Mouse (Mus musculus) urinary bladder, postnatal 25 days (tissue): ENCODE measurements around the gene Evi5l.

Source experiments
- DNase-seq: peaks from one replicate; pipeline ENCODE4 v3.0.0; 2022; ENCODE audit warnings: low spot score

Evi5l gene

GRCm38 (mm10) chr8:4205246-4206123, 39.1 kb downstream of the Evi5l start:
- no peak for DNase-seq

- DNase-seq = no peak
These were observed 40.0 kb downstream of the Evi5l start for GRCm38 (mm10) chr8:4206182-4207015.

DNA sequence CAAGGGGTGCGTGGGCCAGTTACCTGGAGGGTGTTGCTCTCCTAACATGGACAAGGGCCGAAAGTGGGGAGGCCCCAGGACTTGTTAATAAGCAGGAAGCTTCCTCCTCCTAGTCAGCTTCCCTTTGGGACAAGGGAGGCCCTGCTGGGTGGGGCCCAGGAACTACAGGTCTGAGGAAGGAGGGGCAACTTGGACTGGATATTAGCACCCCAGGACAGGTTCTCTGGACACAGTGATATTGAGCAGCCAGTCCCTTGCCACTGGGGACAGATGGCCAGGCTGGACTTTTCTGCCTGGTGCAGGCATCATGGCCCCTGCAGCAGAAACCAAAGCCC, 40.6 kb downstream of the Evi5l start:
- DNase-seq = no peak

DNA sequence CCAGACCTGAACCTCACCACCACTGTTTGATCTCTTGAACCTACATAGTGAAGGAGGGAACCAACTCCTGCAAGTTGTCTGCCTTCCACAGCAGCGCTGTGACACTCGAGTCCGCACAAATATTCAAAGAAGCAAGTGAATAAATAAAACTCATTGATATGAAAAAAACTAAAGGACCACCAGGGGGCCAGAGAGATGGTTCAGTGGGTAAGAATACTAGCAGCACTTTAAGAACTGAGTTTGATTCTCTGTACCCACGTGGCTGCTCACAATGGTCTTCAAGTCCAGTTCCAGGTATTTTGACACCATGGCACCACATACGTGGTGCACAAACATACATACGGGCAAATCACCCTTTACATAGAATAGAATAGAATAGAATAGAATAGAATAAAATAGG, 44.7 kb downstream of the Evi5l start:
- no peak for DNase-seq

DNA sequence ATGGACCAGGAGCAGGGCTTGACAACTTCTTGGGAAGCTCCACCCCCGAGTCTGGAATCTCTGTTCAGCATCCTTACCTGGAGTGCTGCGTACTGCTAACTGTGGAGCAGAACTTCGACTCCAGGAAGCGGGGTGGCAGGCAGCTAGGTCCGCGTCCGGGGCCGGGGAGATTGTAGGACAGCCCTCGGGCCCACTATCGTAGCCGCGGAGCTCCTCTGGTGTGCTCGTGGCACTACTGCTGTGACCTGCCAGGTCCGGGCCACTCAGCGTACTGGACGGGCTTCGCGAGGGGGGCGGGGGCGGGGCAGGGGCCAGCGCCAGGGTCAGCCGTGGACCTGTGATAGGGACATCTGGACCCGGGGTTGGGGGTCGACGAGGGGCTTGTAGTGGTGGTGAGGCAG, 46.4 kb downstream of the Evi5l start:
- DNase-seq = no peak

GRCm38 (mm10) chr8:4213210-4214005, 47.0 kb downstream of the Evi5l start:
- peak; percentile 54 for DNase-seq

DNA sequence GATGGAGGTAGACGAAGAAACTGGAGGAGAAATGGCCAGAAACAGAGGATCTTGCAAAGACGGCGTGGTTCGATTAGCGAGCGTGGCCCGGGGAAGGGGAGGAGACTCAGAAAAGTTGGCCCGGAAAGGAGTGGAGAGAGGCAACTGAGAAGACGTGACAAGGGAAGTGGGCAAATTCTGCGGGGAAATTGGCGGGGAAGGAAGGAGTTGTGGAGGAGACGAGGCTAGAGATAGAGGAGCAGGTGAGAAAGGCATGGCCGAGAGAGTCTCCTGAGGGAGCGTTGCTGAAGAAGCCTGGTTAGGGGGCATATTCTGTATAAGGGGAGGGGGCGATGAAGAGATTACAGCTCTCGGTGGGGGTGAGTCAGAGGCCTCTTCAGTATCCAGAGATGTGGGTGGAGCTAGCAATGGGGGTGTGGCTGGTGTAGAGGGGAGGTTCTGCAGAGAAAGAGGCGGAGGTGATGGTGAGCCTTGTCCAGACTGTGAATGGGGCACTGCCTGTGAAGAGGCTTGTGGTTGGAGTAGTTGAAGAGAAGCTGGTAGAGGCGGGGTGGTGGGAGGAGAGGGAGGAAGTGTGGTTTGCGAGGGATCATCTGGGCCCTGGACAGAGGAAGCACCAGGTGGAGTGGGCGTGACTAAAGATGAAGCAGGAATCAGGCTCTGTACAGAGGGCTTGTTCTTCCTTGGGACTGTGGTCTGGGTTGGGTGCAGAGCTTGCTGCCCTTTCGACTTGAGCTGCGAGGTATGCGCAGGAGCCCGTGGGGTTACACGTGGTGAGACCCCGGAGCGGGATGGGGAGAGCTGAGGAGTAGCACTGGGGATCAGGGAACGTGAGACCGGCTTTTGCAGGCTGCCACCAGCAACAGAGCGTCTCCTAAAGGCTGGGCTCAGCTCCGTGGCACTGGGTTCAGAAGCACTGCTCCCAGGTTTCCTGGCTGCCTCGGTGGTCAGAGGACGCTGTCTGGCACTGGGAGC, 47.9 kb downstream of the Evi5l start:
- peak; percentile 62 for DNase-seq

DNA sequence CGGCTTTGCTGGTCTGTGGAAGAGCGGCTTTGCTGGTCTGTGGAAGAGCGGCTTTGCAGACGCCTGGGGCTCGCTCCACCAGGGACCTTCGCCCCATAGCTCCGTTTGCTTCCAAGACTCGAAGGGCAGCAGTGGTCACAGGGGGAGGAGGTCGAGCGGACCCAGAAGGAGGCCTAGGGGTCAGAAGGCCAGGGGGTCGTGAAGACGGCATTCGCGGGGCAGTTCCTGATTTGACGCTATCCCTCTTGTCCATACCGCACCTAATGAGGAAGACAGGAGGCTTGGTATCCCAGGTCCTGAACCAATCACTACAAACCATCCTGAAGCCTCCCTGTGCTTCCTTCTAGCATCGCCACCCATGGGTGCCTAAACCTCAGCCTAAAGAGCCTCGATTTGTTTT, 49.9 kb downstream of the Evi5l start:
- DNase-seq = no peak

- no peak for DNase-seq
These were observed 50.6 kb downstream of the Evi5l start, which contains the start of gene Prr36 for GRCm38 (mm10) chr8:4216791-4217621. Gene Prr36, minus strand, starts transcription at chr8:4217459.

DNA sequence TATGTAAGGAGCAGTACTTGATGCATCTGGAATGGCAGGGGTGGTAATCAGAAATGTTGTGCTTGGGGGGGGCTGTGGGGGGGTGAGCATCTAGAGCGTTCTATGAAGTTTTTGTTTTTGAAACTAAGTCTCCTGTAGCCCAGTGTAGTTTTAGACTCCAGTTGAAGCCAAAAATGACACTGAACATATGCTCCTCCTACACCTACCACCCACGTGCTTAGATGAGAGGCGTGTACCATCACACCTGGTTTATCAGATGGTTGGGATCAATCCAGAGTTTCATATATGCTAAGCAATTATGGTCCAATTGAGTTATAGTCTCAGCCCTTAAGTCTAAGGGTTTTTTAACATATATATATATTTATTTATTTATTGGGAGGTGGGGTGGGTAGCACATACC, 53.2 kb downstream of the Evi5l start:
- no peak for DNase-seq

DNA sequence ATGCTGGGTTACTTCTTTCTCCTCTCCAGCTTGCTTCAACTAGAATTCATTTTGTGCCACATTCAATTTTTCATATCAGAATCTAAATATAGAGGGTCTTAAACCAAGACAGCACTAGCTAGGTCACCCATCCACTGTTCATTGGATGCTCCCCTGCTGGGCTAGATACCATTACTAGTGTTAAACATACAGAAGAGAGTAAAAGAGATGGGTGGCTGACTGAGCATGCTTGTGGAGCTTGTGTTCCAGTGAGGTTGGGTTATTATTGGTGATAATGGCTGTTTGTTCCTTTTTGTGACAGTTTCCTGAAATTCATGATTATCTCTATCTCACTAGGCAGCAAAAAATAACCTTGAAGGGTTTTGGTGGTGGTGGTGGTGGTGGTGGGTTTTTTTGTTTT, 55.7 kb downstream of the Evi5l start:
- DNase-seq = no peak

DNA sequence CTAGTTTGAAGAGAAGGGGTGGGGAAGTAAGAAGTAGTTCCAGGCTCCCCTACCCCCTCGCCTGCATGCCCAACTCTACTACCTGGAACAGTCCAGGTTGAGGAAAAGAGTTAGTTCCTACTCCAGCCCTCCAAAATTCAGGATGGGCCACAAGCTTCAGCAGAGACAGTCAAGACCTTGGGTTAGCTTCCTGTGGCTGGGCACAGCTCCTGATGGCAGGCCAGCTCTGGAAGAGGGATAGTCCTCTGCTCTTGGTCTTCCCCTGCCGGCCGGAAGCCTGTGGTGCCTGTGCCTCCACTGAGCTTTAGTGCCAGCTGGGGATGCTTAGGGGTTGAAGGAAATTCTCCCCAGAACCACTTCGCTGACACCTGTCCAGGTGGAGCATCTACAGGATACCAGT, 60.0 kb downstream of the Evi5l start:
- no peak for DNase-seq

DNA sequence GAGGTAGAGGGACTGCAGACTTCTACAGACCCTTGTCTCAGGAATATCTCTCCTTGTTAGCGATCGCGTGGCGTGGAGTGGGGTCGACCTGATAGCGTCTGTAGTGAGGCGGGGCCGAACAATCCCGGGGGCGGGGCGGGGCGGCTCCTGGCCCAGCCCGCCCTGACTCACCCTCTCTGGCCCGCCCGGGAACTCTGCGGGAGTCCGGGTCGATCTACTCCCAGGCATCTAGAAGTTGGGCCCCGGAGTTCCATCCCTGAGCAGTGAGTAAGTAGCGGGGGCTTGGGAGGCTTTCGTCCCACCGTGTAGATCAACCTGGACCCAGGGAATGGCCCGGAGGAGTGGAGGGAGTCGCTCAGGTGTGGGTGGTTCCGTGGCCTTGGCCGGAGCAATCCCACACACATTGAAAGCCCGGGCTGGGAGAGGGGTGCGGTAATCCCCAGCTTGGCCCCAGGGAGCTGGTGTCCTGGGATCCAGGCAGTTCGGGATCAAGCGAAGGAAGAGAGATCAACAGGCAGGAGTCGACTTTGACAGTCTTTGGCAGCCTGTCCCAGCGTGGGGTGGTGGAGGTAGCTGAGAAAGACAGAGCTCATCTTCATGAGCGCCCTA, 60.5 kb downstream of the Evi5l start, which contains the start of gene Lrrc8e:
Lrrc8e (plus strand) TSS at position 89 of the 609 bp plus-strand sequence.
- peak; percentile 58 for DNase-seq

- DNase-seq = no peak
These were observed 61.6 kb downstream of the Evi5l start for GRCm38 (mm10) chr8:4227919-4228318.

DNA sequence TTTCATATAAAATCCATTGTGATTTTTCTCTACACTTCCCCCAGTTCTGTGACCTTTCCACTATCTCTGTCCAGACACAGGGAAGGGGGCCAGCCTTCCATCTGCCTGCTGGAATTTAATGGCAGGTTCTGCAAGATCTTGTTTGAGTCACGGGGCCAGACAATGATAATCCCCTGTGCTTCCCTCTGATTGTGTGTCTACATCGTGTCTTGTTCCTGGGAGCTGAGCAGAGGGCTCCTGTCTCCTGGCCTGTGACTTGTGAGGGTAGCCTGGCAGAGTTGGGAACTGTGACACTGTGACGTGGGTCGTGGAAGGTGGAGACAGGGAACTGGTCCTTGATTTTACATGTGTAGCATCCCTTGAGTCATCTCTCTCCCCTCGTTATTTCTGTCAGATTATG, 63.4 kb downstream of the Evi5l start:
- no peak for DNase-seq

DNA sequence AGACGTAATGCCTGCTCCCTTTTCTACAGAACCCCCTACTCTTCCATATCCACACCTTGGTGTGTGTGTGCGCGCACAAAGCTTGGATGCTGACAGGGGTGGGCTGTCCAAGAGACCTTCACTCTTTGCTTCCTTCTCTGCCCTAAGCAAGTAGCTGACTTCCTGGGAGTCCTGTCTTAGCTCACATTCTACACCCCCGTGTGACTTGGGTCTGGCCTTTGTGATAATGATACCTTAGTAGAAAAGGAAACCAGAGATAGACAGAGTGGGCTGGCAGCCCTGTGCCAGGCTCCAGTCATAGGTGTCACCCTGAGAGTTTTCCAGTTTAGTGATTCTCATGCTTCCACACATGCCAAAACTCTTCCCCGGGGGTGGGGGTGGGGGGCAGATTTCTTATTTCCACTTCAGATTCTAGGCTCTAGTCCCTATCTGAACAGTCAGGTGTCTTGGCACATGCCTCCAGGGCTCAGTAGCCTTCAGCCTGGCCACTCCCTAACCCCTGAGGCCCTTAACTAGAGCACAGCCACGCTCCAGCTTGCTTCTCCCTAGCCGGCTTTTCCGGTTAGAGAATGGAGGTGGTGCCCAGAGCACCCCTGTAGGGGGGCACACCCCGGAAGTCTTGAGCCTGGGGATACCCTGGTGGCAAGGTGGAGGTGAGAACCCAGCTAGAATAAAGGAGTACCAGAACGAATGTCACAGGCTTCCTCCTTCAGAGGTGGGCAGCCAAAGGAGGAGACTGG, 64.4 kb downstream of the Evi5l start:
- peak; percentile 48 for DNase-seq

- peak; percentile 36 for DNase-seq
These were observed 71.6 kb downstream of the Evi5l start for GRCm38 (mm10) chr8:4237814-4238433.

- DNase-seq = peak; percentile 100
These were observed 72.2 kb downstream of the Evi5l start, which contains the start of the genes Map2k7 and Gm49320 for GRCm38 (mm10) chr8:4238434-4239192. Gene Map2k7, plus strand, starts transcription at chr8:4238740. Gene Gm49320, plus strand, starts transcription at chr8:4238865.
